Mouse (Mus musculus): ENCODE measurements around the gene Xxylt1.

Gene Xxylt1

GRCm38 (mm10) chr16:30915611-30916220, 165.5 kb downstream of the Xxylt1 start:
- DNase-seq (ENCODE audit: low spot score) = no peak

Measured in lung, postnatal 25 days (tissue).